Mouse (Mus musculus): ENCODE results near the gene Platr17. TPM values are rescaled to one million over a fixed set of nuclear protein-coding genes. Genes with fewer than 3 reads are reported as not detected.
"Not testable (repeated sequence)": the region's sequence is repeated elsewhere in the genome, so short reads cannot be mapped to it uniquely, and the experiment has no call there.

The Platr17 gene
- total RNA-seq, 1 experiment from 2014 or later = 3.3 TPM

DNA sequence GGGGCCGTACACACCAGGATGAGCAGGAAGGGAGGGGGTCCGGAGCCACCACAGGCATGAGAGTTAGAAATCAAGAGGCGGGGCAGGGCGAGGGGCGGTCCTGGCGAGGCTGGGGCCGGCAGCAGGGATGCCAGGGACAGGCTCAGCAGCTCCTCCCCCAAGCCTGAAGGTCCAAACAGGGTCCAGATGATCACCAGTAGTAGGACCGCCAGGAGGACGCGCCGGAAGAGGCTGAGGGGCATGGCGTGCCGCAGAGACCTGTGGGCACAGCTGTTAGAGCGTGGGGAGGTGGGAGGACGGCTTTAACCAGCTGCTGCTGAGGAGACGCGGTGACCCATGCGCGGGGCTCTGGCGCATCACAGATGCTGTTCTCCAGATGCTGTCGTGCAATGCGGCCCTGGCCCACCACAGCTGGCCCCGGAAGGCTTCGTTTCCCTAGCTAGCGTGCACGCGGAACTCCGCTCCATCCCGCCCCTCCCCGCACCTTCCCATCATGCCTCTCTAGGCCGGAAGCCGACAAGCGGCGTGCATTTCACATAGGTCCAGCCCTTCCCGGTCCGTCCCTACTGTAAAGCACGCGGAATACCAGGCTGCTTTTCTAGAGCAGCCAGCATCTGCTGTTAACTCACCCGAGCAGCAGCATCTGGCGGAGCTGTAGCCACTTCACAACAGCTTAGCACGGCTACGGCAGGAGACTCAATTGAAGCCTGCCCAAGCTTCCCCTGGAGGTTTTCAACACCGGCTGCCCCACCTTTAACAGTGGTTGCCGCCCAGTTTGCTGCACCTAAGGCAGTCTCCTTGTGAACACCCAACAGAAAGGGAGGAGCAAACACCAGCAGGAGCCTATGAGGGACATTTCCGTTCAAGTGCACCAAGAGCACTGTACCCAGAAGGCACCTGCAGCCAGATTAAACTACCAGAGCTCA lies 46.3 kb downstream of the Platr17 start, which contains the start of gene B3galt4:
Gene B3galt4 (minus strand): TSS at position 468 of the 926 bp plus-strand sequence.
- peak; percentile 35 to 55 for ATAC-seq (replicated peaks in 1 of 2; ENCODE audit: insufficient read depth in 1 of 2, low FRiP score in 2 of 2, low TSS enrichment in 1 of 2, low read depth in 1 of 2, poor library complexity in 2 of 2, severe bottlenecking in 2 of 2)

DNA sequence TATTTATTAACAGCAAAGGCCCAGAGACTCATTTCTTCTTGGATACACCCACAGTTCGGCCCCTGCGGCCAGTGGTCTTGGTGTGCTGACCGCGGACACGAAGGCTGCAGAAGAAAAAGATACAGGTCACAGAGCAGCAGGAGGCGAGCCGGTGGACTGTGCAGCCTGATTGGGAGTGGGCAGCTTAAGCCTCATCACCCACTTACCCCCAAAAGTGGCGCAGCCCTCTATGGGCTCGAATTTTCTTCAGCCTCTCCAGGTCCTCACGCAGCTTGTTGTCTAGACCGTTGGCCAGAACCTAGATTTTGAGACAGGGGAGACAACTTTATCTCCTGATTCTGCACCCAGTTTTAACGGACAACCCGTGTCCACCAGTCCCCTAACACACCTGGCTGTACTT lies 47.1 kb downstream of the Platr17 start:
- not testable (repeated sequence) for ATAC-seq (replicated peaks in 1 of 2; ENCODE audit: insufficient read depth in 1 of 2, low FRiP score in 2 of 2, low TSS enrichment in 1 of 2, low read depth in 1 of 2, poor library complexity in 2 of 2, severe bottlenecking in 2 of 2)

DNA sequence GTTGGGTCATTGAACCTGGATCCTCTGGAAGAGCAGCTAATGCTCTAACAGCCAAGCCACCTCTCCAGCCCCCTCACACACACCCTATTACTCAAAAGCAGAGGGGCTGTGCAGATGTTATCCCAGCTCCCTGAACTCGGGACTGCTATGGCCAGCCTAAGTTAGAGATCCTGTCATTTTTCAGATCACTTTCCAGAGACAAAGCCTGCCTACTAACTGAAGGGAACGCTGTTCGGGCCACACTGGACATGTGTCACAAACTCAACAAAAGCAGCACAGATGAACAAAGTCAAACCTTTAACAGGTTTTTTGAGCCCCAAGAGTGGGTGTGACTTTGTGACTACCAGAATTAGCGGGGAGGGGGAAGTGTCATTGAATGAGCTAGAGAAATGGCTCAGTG lies 47.9 kb downstream of the Platr17 start:
- ATAC-seq (replicated peaks in 1 of 2; ENCODE audit: insufficient read depth in 1 of 2, low FRiP score in 2 of 2, low TSS enrichment in 1 of 2, low read depth in 1 of 2, poor library complexity in 2 of 2, severe bottlenecking in 2 of 2) = no peak

DNA sequence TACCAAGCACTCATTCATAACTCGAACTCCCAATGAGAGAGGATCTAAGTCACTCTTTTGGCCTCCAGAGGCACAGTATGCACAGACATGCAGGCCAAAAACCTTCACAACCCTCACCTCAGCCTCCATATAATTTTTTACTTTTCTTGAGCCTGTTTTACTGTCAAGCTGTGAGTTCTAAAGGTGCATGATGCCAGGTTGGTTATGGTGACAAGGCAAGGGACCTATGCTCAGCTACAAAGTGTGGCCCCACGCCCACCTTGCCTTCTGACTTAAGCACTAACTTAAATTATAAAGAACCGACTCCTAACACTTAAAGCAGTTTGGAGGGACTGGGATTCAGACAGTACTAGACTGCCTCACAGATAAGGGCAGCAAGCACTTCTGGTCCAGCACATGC lies 48.4 kb downstream of the Platr17 start:
- no peak for ATAC-seq (replicated peaks in 1 of 2; ENCODE audit: insufficient read depth in 1 of 2, low FRiP score in 2 of 2, low TSS enrichment in 1 of 2, low read depth in 1 of 2, poor library complexity in 2 of 2, severe bottlenecking in 2 of 2)

DNA sequence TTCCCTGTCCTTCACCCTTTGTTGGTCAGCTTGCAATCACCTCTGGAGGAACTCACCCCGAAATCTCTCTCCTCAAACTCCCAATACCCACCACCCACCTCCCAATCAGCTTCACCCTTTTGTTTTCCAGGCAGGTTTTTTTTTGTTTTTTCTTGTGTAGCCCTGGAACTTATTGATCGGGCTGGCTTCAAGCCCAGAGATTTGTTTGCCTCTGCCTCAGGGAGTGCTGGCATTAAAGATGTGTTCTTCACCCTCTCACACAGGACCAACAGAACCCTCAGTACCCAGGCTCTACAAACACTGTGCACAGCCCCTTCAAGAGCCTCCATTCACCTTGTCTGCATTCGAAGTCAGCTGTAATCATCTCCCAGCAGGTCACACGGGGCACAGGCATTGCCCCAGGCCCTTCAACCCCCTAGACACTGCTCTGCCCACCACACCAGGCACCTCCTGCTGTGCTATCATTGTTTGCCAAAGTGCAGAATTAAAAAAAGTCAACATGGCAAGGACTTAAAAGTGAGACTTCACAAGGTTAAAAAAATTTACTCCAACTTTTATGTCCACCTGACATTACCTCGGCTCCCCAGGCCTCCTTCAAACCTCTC lies 49.1 kb downstream of the Platr17 start:
- no peak for ATAC-seq (replicated peaks in 1 of 2; ENCODE audit: insufficient read depth in 1 of 2, low FRiP score in 2 of 2, low TSS enrichment in 1 of 2, low read depth in 1 of 2, poor library complexity in 2 of 2, severe bottlenecking in 2 of 2)

DNA sequence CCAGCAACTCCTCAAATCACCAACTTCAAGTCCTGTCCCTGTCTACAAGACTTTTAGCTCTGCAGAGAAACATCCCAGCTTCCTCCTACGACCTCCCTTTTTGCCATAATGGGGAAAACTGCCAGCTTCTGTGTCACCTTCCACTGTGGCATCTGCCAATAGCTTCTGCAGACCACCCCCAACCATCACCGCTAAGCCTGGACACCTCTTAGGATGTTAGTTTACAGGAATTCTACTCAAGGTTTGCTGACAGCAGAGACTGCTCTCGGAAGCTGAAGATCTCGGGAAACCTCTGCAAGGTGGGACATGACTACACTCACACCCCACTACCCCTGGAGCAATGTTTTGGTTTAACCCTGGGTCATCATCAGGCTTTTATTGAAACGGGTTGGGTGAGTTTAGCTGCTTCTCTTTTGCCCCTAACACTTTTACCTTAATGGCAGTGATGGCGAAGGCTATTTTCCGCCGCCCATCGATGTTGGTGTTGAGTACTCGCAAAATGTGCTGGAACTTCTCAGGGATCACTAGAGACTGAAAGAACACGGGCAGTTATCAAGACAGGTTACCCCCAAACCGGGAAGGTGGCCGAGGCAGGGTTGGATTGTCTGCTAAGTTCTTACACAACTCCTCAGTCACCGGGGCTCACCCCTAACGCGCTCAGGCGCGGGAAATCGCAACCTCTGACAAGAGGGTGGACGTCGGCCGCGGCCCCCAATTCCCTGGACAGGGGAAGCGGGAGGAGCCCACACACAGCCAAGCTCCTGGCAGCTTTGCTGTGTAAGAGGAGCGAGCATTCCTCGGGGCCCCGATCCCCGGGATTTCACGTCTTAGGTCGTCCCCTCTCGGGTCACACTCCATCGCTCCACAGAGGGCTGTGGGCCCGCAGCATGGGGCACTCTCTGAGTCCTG lies 50.0 kb downstream of the Platr17 start:
- 0 out of 4 replicates have a peak, but pooled peaks have one; percentile 1 for ATAC-seq (replicated peaks in 1 of 2; ENCODE audit: insufficient read depth in 1 of 2, low FRiP score in 2 of 2, low TSS enrichment in 1 of 2, low read depth in 1 of 2, poor library complexity in 2 of 2, severe bottlenecking in 2 of 2)

DNA sequence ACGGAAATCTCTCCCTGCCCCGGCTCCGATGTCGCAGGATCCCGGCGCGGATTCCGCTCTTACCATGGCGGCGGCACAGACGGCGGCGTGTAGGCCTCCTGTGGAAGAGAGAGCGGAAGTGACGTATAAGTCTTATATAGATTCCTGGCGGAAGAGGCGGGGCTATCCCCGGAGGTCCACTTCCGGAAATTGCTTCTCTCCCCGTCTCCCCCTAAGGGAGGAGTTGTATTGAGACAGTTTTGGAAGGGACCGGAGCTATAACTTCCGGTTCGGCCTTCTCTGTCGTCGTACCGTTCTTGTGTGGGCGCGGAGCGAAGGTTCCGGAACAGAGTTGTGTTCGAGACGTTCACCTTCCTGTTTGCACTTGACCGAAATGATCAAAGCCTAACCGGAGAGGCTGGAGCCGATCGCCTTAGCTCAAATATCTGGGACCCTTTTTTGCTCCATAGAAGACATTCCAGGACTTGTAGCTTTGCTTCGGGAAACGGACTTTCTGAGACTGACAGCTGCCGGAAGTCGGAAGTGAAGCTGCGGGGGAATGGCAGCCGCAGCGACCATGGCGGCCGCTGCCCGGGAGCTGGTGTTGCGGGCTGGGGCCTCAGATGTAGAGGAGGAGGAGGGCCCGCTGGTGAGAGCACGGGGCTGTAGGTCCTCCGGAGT lies 50.8 kb downstream of the Platr17 start, which contains the start of the genes Vps52 and Rps18:
Gene Vps52 (plus strand): TSS at position 258 of the 660 bp plus-strand sequence.
Gene Rps18 (minus strand): TSS at position 447 of the 660 bp plus-strand sequence.
- peak; percentile 77 to 85 for ATAC-seq (replicated peaks in 1 of 2; ENCODE audit: insufficient read depth in 1 of 2, low FRiP score in 2 of 2, low TSS enrichment in 1 of 2, low read depth in 1 of 2, poor library complexity in 2 of 2, severe bottlenecking in 2 of 2)

Other genes starting within 250 kb of the Platr17 start
- 275 and 543 TPM in 2 replicates for gene Hnrnpm, start 218.3 kb upstream of the Platr17 start, total RNA-seq (2017)
- 20.5 and 28.7 TPM in 2 replicates for gene March2, start 186.5 kb upstream of the Platr17 start, total RNA-seq (2017)
- gene Rab11b, start 144.6 kb upstream of the Platr17 start, total RNA-seq (2017) = 31.6 and 49.3 TPM in 2 replicates
- 5.6 and 6.6 TPM in 2 replicates for gene Angptl4, start 123.3 kb upstream of the Platr17 start, total RNA-seq (2017)
- gene Kank3, start 94.6 kb upstream of the Platr17 start, total RNA-seq (2017) = 7.6 and 12.8 TPM in 2 replicates
- 2,029 and 3,129 TPM in 2 replicates for gene Rps28, start 80.6 kb upstream of the Platr17 start, total RNA-seq (2017)
- gene Ndufa7, start 80.6 kb upstream of the Platr17 start, total RNA-seq (2017) = 123 and 126 TPM in 2 replicates
- gene Cd320, start 62.0 kb upstream of the Platr17 start, total RNA-seq (2017) = 11.3 and 22.1 TPM in 2 replicates
- not detected in 2 replicates for gene Gm7029, start 31.3 kb upstream of the Platr17 start, total RNA-seq (2017)
- 24.7 and 37.6 TPM in 2 replicates for gene Kifc1, start 14.5 kb upstream of the Platr17 start, total RNA-seq (2017)
- gene Daxx, start 4.3 kb downstream of the Platr17 start, total RNA-seq (2017) = 26.5 and 27.7 TPM in 2 replicates
- 71.1 and 79.8 TPM in 2 replicates for gene Tapbp, start 10.8 kb downstream of the Platr17 start, total RNA-seq (2017)
- 20.4 and 21.4 TPM in 2 replicates for gene Zbtb22, start 10.8 kb downstream of the Platr17 start, total RNA-seq (2017)
- 36.6 and 57.1 TPM in 2 replicates for gene Rgl2, start 24.4 kb downstream of the Platr17 start, total RNA-seq (2017)
- 89.1 and 115 TPM in 2 replicates for gene Pfdn6, start 35.2 kb downstream of the Platr17 start, total RNA-seq (2017)
- gene Wdr46, start 35.5 kb downstream of the Platr17 start, total RNA-seq (2017) = 34.8 and 57.1 TPM in 2 replicates
- gene B3galt4, start 46.4 kb downstream of the Platr17 start, total RNA-seq (2017) = 3.1 and 7.3 TPM in 2 replicates
- 18.1 and 19.1 TPM in 2 replicates for gene Vps52, start 50.7 kb downstream of the Platr17 start, total RNA-seq (2017)
- gene Rps18, start 50.9 kb downstream of the Platr17 start, total RNA-seq (2017) = 1,150 and 1,883 TPM in 2 replicates
- 1,467 and 1,957 TPM in 2 replicates for gene H2-K1, start 95.2 kb downstream of the Platr17 start, total RNA-seq (2017)
- 10.6 and 15.7 TPM in 2 replicates for gene Ring1, start 119.5 kb downstream of the Platr17 start, total RNA-seq (2017)
- 81.8 and 89.3 TPM in 2 replicates for gene H2-Ke6, start 122.9 kb downstream of the Platr17 start, total RNA-seq (2017)
- 60.8 and 96.9 TPM in 2 replicates for gene Slc39a7, start 126.5 kb downstream of the Platr17 start, total RNA-seq (2017)
- gene Rxrb, start 126.7 kb downstream of the Platr17 start, total RNA-seq (2017) = 41.2 and 51.3 TPM in 2 replicates
- 2.4 and 2.9 TPM in 2 replicates for gene Col11a2, start 134.3 kb downstream of the Platr17 start, total RNA-seq (2017)
- 9.2 and 16.9 TPM in 2 replicates for gene H2-Oa, start 187.2 kb downstream of the Platr17 start, total RNA-seq (2017)
- gene H2-DMa, start 214.4 kb downstream of the Platr17 start, total RNA-seq (2017) = 88.1 and 135 TPM in 2 replicates
- 348 and 418 TPM in 2 replicates for gene Brd2, start 217.5 kb downstream of the Platr17 start, total RNA-seq (2017)
- gene H2-DMb2, start 238.2 kb downstream of the Platr17 start, total RNA-seq (2017) = 4.6 and 6.4 TPM in 2 replicates
- gene H2-DMb1, start 247.9 kb downstream of the Platr17 start, total RNA-seq (2017) = 51.5 and 55.9 TPM in 2 replicates

Data from hematopoietic stem cell, adult 5-6 weeks (primary cell).